Mouse (Mus musculus) myocyte (in vitro differentiated cells): Measurements from ENCODE around the gene Fam71e1.

ENCODE experiments used
- E2F4 ChIP-seq: IDR thresholded peaks from one replicate; pipeline ENCODE4 v1.6.1; 2011; ENCODE audit warnings: mild to moderate bottlenecking, control low read depth, moderate library complexity; ENCODE audit not compliant: insufficient read depth
- MYOG ChIP-seq, 3 experiments: IDR thresholded peaks; one replicate each; pipeline ENCODE4 v1.6.1; 2011; ENCODE audit warnings: control low read depth in 2 of 3, low read depth in 2 of 3, mild to moderate bottlenecking in 2 of 3; ENCODE audit not compliant: insufficient read length in 2 of 3, control insufficient read depth in 1 of 3, insufficient read depth in 1 of 3
- POLR2A ChIP-seq: IDR thresholded peaks from one replicate; pipeline ENCODE4 v1.6.1; 2011; ENCODE audit warnings: low read depth, mild to moderate bottlenecking, control low read depth, moderate library complexity; ENCODE audit not compliant: insufficient read length
- POLR2AphosphoS2 ChIP-seq: IDR thresholded peaks from one replicate; pipeline ENCODE4 v1.6.1; 2011; ENCODE audit warnings: low read depth, control low read depth; ENCODE audit not compliant: insufficient read length
- USF1 ChIP-seq: IDR thresholded peaks from one replicate; pipeline ENCODE4 v1.6.1; 2011; ENCODE audit warnings: low read depth, mild to moderate bottlenecking, control low read depth, moderate library complexity

DNA sequence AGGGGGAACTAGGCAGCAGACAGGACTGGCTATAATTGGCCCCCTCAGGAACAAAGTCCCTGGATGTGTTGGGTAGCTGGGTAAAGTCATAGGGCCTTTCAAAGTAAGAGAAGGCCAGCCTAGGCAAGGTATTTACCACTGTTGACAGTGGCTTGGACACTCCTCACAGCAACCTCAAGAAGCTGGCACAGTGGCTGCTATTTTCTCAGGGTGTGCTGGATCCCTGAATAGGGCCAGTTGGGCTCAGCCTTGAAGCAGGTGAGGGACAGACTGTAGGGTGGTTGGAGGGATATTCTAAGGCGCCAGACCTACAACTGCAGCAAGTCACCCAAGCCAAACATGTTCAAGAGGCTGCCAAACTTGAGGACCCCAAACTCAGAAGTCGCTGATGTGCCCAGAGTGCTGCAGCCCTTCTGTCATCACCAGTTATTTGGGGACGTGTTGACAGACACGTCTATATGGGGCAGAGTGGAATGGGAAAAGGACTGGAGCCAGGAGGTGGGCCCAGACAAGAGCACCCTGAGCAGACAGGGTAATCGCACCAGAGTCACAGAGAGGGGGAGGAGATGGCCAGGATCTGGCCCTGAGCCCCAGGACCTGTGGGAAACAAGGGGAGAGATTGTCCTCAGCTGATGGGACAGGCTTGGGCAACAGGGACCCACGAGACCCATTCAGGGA lies 24.4 kb upstream of the Fam71e1 start:
- TF ChIP-seq POLR2AphosphoS2 (peak; percentile 82), USF1 (no peak), POLR2A (no peak), MYOG (IDR thresholded peaks at IDR 0.05; ENCODE audit: control insufficient read depth in 1 of 3, insufficient read depth in 1 of 3, insufficient read length in 2 of 3, low read depth in 2 of 3) (peak in 1 of 3 experiments; percentile 51), E2F4 (no peak)
